Mouse (Mus musculus) CH12.LX (cell line): ENCODE results near the gene St6gal1. TPM values are rescaled to one million over a fixed set of nuclear protein-coding genes. Genes with fewer than 3 reads are reported as not detected.
A peak's percentile ranks its signal among the peaks of the same experiment; 100 is the strongest.

Experiments
- DNase-seq: peaks from one replicate; pipeline ENCODE4 v3.0.0-alpha.2; 2013; ENCODE audit errors: extremely low read depth
- H3K27ac ChIP-seq: 2 replicates; pipeline ENCODE4 v1.5.1; 2012; ENCODE audit warnings: low read depth, mild to moderate bottlenecking, control low read depth, moderate library complexity; ENCODE audit not compliant: insufficient read depth
- H3K27me3 ChIP-seq: replicated peaks from 2 replicates; pipeline ENCODE3; 2012; ENCODE audit warnings: inconsistent platforms
- H3K36me3 ChIP-seq, 2 experiments: replicated peaks in 1 of 2; 2 replicates each; pipeline versions ENCODE3 to v1.6.1; 2012; ENCODE audit warnings: inconsistent platforms in 1 of 2, low read length in 1 of 2, mild to moderate bottlenecking in 1 of 2, mixed read lengths in 1 of 2, moderate library complexity in 1 of 2; ENCODE audit not compliant: control insufficient read depth in 1 of 2, insufficient read depth in 1 of 2
- H3K4me1 ChIP-seq, 2 experiments: 2 replicates each; pipeline ENCODE4 v1.6.1; 2012; ENCODE audit warnings: inconsistent platforms in 1 of 2, moderate library complexity in 1 of 2; ENCODE audit not compliant: insufficient read depth in 2 of 2, control insufficient read depth in 1 of 2
- H3K4me2 ChIP-seq: 2 replicates; pipeline ENCODE4 v1.6.1; 2012; ENCODE audit warnings: low read depth, mild to moderate bottlenecking, control low read depth; ENCODE audit not compliant: poor library complexity, insufficient read depth, severe bottlenecking
- H3K4me3 ChIP-seq, 3 experiments: fragments of 150-350 bp in 1 of 3; sonication (generic) in 1 of 3; replicated peaks in 1 of 3; 2 replicates each; pipeline versions ENCODE3 to v1.5.1; 2011 to 2012; ENCODE audit warnings: low read depth in 2 of 3, low read length in 2 of 3, mild to moderate bottlenecking in 2 of 3, moderate library complexity in 2 of 3, control low read depth in 1 of 3, improper control_type of control experiment in 1 of 3, inconsistent platforms in 1 of 3, mixed read lengths in 1 of 3; ENCODE audit not compliant: poor library complexity in 1 of 3
- H3K79me2 ChIP-seq: replicated peaks from 2 replicates; pipeline ENCODE4 v1.6.1; 2012; ENCODE audit warnings: mild to moderate bottlenecking, moderate library complexity; ENCODE audit not compliant: control insufficient read depth, poor library complexity, insufficient read depth, severe bottlenecking; ENCODE audit errors: extremely low read depth
- H3K9ac ChIP-seq: 2 replicates; pipeline ENCODE4 v1.6.1; 2012; ENCODE audit warnings: low read depth, mild to moderate bottlenecking, control low read depth, moderate library complexity; ENCODE audit not compliant: insufficient read depth
- H3K9me3 ChIP-seq: replicated peaks from 2 replicates; pipeline ENCODE3; 2012; ENCODE audit warnings: low read length, inconsistent platforms, mixed read lengths
- CHD1 ChIP-seq: IDR thresholded peaks from 2 replicates; pipeline ENCODE4 v1.6.1; 2012; ENCODE audit warnings: low read depth, low read length, improper control_type of control experiment, inconsistent platforms
- CTCF ChIP-seq, 2 experiments: IDR thresholded peaks in 1 of 2; conservative IDR thresholded peaks in 1 of 2; 2 replicates each; pipeline ENCODE4 v1.5.1; 2011 to 2012; ENCODE audit warnings: low read depth in 2 of 2, low read length in 2 of 2, improper control_type of control experiment in 1 of 2, inconsistent platforms in 1 of 2, mild to moderate bottlenecking in 1 of 2, moderate library complexity in 1 of 2
- E2F4 ChIP-seq: IDR thresholded peaks from 2 replicates; pipeline ENCODE4 v1.6.1; 2011; ENCODE audit warnings: low read depth, low read length, improper control_type of control experiment; ENCODE audit not compliant: insufficient replicate concordance
- ELF1 ChIP-seq: IDR thresholded peaks from 2 replicates; pipeline ENCODE4 v1.6.1; 2014; ENCODE audit warnings: low read depth, mild to moderate bottlenecking, inconsistent platforms, low read length, improper control_type of control experiment
- ETS1 ChIP-seq: conservative IDR thresholded peaks from 2 replicates; pipeline ENCODE4 v1.6.1; 2012; ENCODE audit warnings: low read depth, mild to moderate bottlenecking, inconsistent platforms, low read length, improper control_type of control experiment, moderate library complexity
- GABPA ChIP-seq: IDR thresholded peaks from 2 replicates; pipeline ENCODE4 v1.6.1; 2012; ENCODE audit warnings: low read depth, low read length, improper control_type of control experiment, inconsistent platforms; ENCODE audit not compliant: insufficient replicate concordance
- HCFC1 ChIP-seq: IDR thresholded peaks from 2 replicates; pipeline ENCODE4 v1.6.1; 2012; ENCODE audit warnings: low read depth, mild to moderate bottlenecking, inconsistent platforms, low read length, improper control_type of control experiment
- IRF4 ChIP-seq: IDR thresholded peaks from 2 replicates; pipeline ENCODE4 v1.6.1; 2014; ENCODE audit warnings: low read depth, mild to moderate bottlenecking, inconsistent platforms, low read length, improper control_type of control experiment
- JUN ChIP-seq: IDR thresholded peaks from 2 replicates; pipeline ENCODE4 v1.6.1; 2011; ENCODE audit warnings: low read depth, mild to moderate bottlenecking, low read length, improper control_type of control experiment, moderate library complexity; ENCODE audit not compliant: insufficient read depth
- JUND ChIP-seq: conservative IDR thresholded peaks from 2 replicates; pipeline ENCODE4 v1.6.1; 2011; ENCODE audit warnings: low read depth, low read length, improper control_type of control experiment
- MAX ChIP-seq: IDR thresholded peaks from 2 replicates; pipeline ENCODE4 v1.6.1; 2011; ENCODE audit warnings: low read length, improper control_type of control experiment
- MAZ ChIP-seq: IDR thresholded peaks from 2 replicates; pipeline ENCODE4 v1.6.1; 2012; ENCODE audit warnings: low read depth, mild to moderate bottlenecking, inconsistent platforms, low read length, improper control_type of control experiment, moderate library complexity
- MEF2A ChIP-seq: IDR thresholded peaks from 2 replicates; pipeline ENCODE4 v1.6.1; 2014; ENCODE audit warnings: low read depth, mild to moderate bottlenecking, inconsistent platforms, low read length, improper control_type of control experiment, borderline replicate concordance
- MXI1 ChIP-seq: IDR thresholded peaks from 2 replicates; pipeline ENCODE4 v1.6.1; 2011; ENCODE audit warnings: mild to moderate bottlenecking, low read depth, low read length, improper control_type of control experiment
- MYC ChIP-seq: IDR thresholded peaks from 2 replicates; pipeline ENCODE4 v1.6.1; 2011; ENCODE audit warnings: low read depth, mild to moderate bottlenecking, improper control_type of control experiment, low read length
- NELFE ChIP-seq: IDR thresholded peaks from 2 replicates; pipeline ENCODE4 v1.6.1; 2011; ENCODE audit warnings: low read depth, low read length, improper control_type of control experiment
- NRF1 ChIP-seq: IDR thresholded peaks from 2 replicates; pipeline ENCODE4 v1.6.1; 2014; ENCODE audit warnings: low read depth, mild to moderate bottlenecking, inconsistent platforms, low read length, improper control_type of control experiment, moderate library complexity
- POLR2AphosphoS2 ChIP-seq: IDR thresholded peaks from 2 replicates; pipeline ENCODE4 v1.6.1; 2011; ENCODE audit warnings: low read depth, low read length, improper control_type of control experiment
- RAD21 ChIP-seq: IDR thresholded peaks from 2 replicates; pipeline ENCODE4 v1.6.1; 2011; ENCODE audit warnings: low read depth, mild to moderate bottlenecking, low read length, improper control_type of control experiment, moderate library complexity
- RCOR1 ChIP-seq: conservative IDR thresholded peaks from 2 replicates; pipeline ENCODE4 v1.6.1; 2012; ENCODE audit warnings: low read depth, mild to moderate bottlenecking, inconsistent platforms, low read length, improper control_type of control experiment
- SIN3A ChIP-seq: IDR thresholded peaks from 2 replicates; pipeline ENCODE4 v1.6.1; 2012; ENCODE audit warnings: low read length, improper control_type of control experiment, inconsistent platforms
- SMC3 ChIP-seq: IDR thresholded peaks from 2 replicates; pipeline ENCODE4 v1.6.1; 2011; ENCODE audit warnings: low read depth, low read length, improper control_type of control experiment
- TBP ChIP-seq: conservative IDR thresholded peaks from 2 replicates; pipeline ENCODE4 v1.6.1; 2011; ENCODE audit warnings: low read depth, low read length, improper control_type of control experiment
- TCF12 ChIP-seq: IDR thresholded peaks from 2 replicates; pipeline ENCODE4 v1.6.1; 2014; ENCODE audit warnings: low read depth, mild to moderate bottlenecking, inconsistent platforms, low read length, improper control_type of control experiment
- UBTF ChIP-seq: IDR thresholded peaks from 2 replicates; pipeline ENCODE4 v1.6.1; 2012; ENCODE audit warnings: low read depth, mild to moderate bottlenecking, inconsistent platforms, low read length, improper control_type of control experiment, moderate library complexity
- USF1 ChIP-seq: IDR thresholded peaks from 2 replicates; pipeline ENCODE4 v1.6.1; 2014; ENCODE audit warnings: low read depth, mild to moderate bottlenecking, inconsistent platforms, low read length, improper control_type of control experiment
- USF2 ChIP-seq: conservative IDR thresholded peaks from 2 replicates; pipeline ENCODE4 v1.6.1; 2011; ENCODE audit warnings: low read depth, low read length, improper control_type of control experiment
- ZC3H11A ChIP-seq: IDR thresholded peaks from 2 replicates; pipeline ENCODE4 v1.6.1; 2012; ENCODE audit warnings: low read depth, mild to moderate bottlenecking, inconsistent platforms, low read length, improper control_type of control experiment
- ZKSCAN1 ChIP-seq: IDR thresholded peaks from 2 replicates; pipeline ENCODE4 v1.6.1; 2012; ENCODE audit warnings: low read depth, inconsistent platforms, low read length, improper control_type of control experiment, borderline replicate concordance
- ZMIZ1 ChIP-seq: IDR thresholded peaks from 2 replicates; pipeline ENCODE4 v1.6.1; 2012; ENCODE audit warnings: low read depth, mild to moderate bottlenecking, inconsistent platforms, low read length, improper control_type of control experiment
- ZNF384 ChIP-seq: IDR thresholded peaks from 2 replicates; pipeline ENCODE4 v1.6.1; 2012; ENCODE audit warnings: low read depth, low read length, improper control_type of control experiment, inconsistent platforms
- dilution Hi-C: fragments of 300-500 bp; cut with MboI; formaldehyde crosslinking; loops from 2 replicates; pipeline ENCODE4 v1.14.3; 2020; ENCODE audit warnings: low sequenced_read_pairs; ENCODE audit not compliant: extremely low pct_unique_long_range_greater_than_20kb, extremely low pct_ligation_motif_present
- in situ Hi-C: fragments of 300-500 bp; cut with MboI; formaldehyde crosslinking; loops from 3 replicates; pipeline ENCODE4 v1.14.3; 2019; ENCODE audit warnings: low sequenced_read_pairs, low pct_ligation_motif_present, low pct_unique_long_range_greater_than_20kb, mixed read lengths
- polyA plus RNA-seq: library from polyadenylated mRNA; unstranded; fragments of >175 nt; gene quantifications from 2 replicates; pipeline ENCODE4 v1.2.1, GENCODE M21; 2012; ENCODE audit warnings: low read depth; ENCODE audit not compliant: insufficient read length
- total RNA-seq, 2 experiments: library from RNA; depleted of rRNA; stranded (reverse); fragments of 300-350 nt in 1 of 2; fragments of >200 nt in 1 of 2; gene quantifications; 2 replicates each; pipeline ENCODE4 v1.2.3; 2012 to 2014

Gene St6gal1
- total and polyA plus RNA-seq, 3 experiments: 64.5 to 168 (median 67.8) TPM

DNA sequence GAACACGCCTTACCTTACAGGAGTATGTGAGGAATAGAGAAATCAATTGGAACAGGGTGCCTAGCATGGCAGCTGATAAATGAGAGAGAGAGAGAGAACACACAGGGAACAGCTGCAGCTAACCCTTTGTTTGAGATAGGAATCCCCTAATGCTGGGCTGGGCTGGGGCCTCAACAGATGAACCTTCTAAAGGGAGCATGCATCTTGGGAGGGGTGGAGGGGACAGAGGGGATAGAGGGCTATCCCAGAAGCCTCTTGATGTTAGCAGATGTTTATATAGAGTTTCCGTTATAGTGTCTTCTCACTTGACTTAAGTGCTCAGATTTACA lies 26.9 kb downstream of the St6gal1 start:
- in situ Hi-C loops: no loop called here
- TF ChIP-seq ETS1 (0 out of 2 replicates have a peak, but pooled peaks have one; percentile 11), RCOR1 (no peak), TCF12 (0 out of 2 replicates have a peak, but pooled peaks have one; percentile 5), MAZ (no peak), ELF1 (no peak), UBTF (no peak), NRF1 (no peak), USF1 (no peak), ZNF384 (no peak)
- H3K27me3 ChIP-seq: no peaks in the 10 kb centered on the region

DNA sequence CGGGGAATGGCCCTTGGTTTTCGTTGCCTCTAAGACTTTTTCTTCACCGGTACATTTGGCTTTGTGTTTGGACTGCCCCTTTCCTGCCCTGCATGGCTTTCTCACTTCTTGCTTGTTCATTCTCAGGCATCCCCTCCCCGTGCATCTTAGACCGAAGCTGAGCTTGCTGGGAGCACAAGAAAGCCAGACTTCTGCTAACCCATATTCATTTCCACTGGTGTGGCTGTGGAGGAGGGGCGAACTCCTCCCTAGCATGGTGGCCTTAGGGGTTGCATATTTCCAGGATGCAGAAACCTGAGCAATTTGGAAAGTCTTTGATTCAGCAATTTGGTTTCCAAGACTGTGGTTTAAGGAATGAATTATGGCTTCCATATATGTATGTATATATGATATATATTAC lies 29.1 kb downstream of the St6gal1 start:
- H3K27ac ChIP-seq: peak overlapping the region; percentile 74
- H3K4me2 ChIP-seq: peak overlapping the region; percentile 41
- no peaks in the 10 kb centered on the region for H3K27me3 ChIP-seq
- in situ Hi-C loops (no loop called here), dilution Hi-C loops (no loop called here)
- peaks cover 24 to 68% of the 10 kb centered on the region in 2 experiments for H3K4me1 ChIP-seq
- DNase-seq: peak; percentile 60
- 0 out of 2 replicates have a peak overlapping the region, but pooled peaks have one; percentile 23 for H3K9ac ChIP-seq
- peak overlapping the region in 1 of 3 experiments; percentile 5 for H3K4me3 ChIP-seq
- peaks cover 0 to 24% of the 10 kb centered on the region in 2 experiments for H3K36me3 ChIP-seq
- no peaks in the 10 kb centered on the region for H3K79me2 ChIP-seq
- no peaks in the 10 kb centered on the region for H3K9me3 ChIP-seq
- TF ChIP-seq ZC3H11A (no peak), ETS1 (peak; percentile 45; the same call in 1 of the 2 replicates), TCF12 (no peak), ZKSCAN1 (no peak), MEF2A (no peak; the same call in 1 of the 2 replicates), SMC3 (0 out of 2 replicates have a peak, but pooled peaks have one; percentile 8), MYC (no peak), MXI1 (no peak; the same call in 1 of the 2 replicates), POLR2AphosphoS2 (no peak), SIN3A (peak; percentile 41; the same call in 1 of the 2 replicates), CTCF (conservative IDR thresholded peaks at IDR 0.05 in 1 of 2, IDR thresholded peaks at IDR 0.05 in 1 of 2; ENCODE audit: low read depth in 2 of 2, low read length in 2 of 2) (no peak), ZMIZ1 (no peak), RCOR1 (peak; percentile 57; the same call in 1 of the 2 replicates), UBTF (no peak), USF1 (no peak), E2F4 (no peak), MAX (no peak), TBP (no peak), CHD1 (no peak), USF2 (no peak), JUN (no peak), IRF4 (peak; percentile 53; the same call in 1 of the 2 replicates), HCFC1 (no peak), RAD21 (no peak), NELFE (no peak), ZNF384 (no peak), GABPA (no peak), ELF1 (no peak), JUND (no peak)

More for the DNA sequence above, 26.9 kb downstream of the St6gal1 start:
- peak overlapping the region; percentile 67; the same call in 1 of the 2 replicates for H3K27ac ChIP-seq
- H3K4me2 ChIP-seq: peak overlapping the region; percentile 88
- H3K9me3 ChIP-seq: no peaks in the 10 kb centered on the region
- H3K79me2 ChIP-seq: no peaks in the 10 kb centered on the region
- no peak for DNase-seq
- peaks cover 22 to 59% of the 10 kb centered on the region in 2 experiments for H3K4me1 ChIP-seq
- H3K9ac ChIP-seq: peak overlapping the region; percentile 55; the same call in 1 of the 2 replicates
- dilution Hi-C loops: no loop called here
- H3K36me3 ChIP-seq: peaks cover 0 to 15% of the 10 kb centered on the region in 2 experiments
- H3K4me3 ChIP-seq: no peak overlapping the region
